7 mouse cellular contexts compared by ENCODE assay signal in the genomic region with DNA sequence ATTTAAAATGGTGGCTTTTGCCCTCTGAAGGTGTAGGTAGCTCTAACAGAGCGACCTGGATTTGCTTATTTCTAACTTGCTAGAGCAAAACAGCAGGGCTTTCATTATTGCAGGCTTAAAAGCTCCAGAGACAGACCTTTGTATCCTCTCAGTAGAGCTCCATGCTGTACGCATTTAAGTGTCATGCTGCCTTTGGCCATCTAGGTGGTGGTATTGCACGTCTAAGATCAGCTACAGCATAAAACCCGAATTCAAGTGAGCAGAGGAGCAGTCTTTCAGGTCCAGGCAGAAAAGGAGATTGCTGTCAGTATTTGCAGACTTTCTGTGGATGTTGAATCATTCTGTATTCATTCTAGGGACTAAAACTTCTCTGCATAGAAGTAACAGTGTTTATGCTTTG. TPM values are rescaled to one million over a fixed set of nuclear protein-coding genes. Genes with fewer than 3 reads are reported as not detected.
DNase-seq lines count a peak whose midpoint lies in the region; ATAC-seq and TF ChIP-seq lines count a peak whose summit lies in the region.

No protein-coding gene starts in this region.

- no peak overlapping the region for H3K27ac ChIP-seq in limb, embryonic 14.5 days (replicated peaks; ENCODE audit: low read depth, low read length)

- intact Hi-C loops in left cerebral cortex, postnatal 14 days (cut with DNase I): no loop called here
- intact Hi-C loops in heart, postnatal 14 days (cut with DNase I): loop anchor here (1.0 to 5.0 kb wide), 2 partner anchors 39 to 184 kb away; no protein-coding TSS in a partner anchor

- no peaks in the 10 kb centered on the region for H3K27me3 ChIP-seq in limb, embryonic 14.5 days (ENCODE audit: control insufficient read depth, insufficient read depth, low read length)

- H3K9ac ChIP-seq in limb, embryonic 14.5 days (ENCODE audit: low read depth, low read length, severe bottlenecking): no peak overlapping the region

- 21% methylated on average over 4 of the region's 4 CpGs for WGBS in limb, embryonic 14.5 days

- peak overlapping the region; percentile 21; the same call in 1 of the 2 replicates for H3K4me2 ChIP-seq in limb, embryonic 14.5 days (replicated peaks; ENCODE audit: low read depth, low read length, severe bottlenecking)

- H3K36me3 ChIP-seq in limb, embryonic 14.5 days (ENCODE audit: control insufficient read depth, insufficient read depth, low read length): peaks cover 37% of the 10 kb centered on the region

- DNase-seq in left cerebral cortex, postnatal 14 days (ENCODE audit: low spot score in 2 of 2): peak; percentile 40 to 57
- DNase-seq in left cerebral cortex, adult 11 months (ENCODE audit: low spot score): no peak
- peak; percentile 53 for DNase-seq in Muller cell, postnatal 12 days (ENCODE audit: inconsistent ontology term)
- peak; percentile 27 to 58 for DNase-seq in heart, postnatal 14 days
- peak; percentile 61 for DNase-seq in limb, embryonic 14.5 days (ENCODE audit: low spot score)
- DNase-seq in naive thymus-derived CD4-positive, alpha-beta T cell, adult 2 months (ENCODE audit: low read depth): peak; percentile 84

- no peak for TF ChIP-seq POLR2A in limb, embryonic 14.5 days (IDR thresholded peaks at IDR 0.05; ENCODE audit: borderline replicate concordance, extremely low read depth, insufficient read depth, insufficient read length)

- peaks cover 12% of the 10 kb centered on the region for H3K4me1 ChIP-seq in limb, embryonic 14.5 days (ENCODE audit: control insufficient read depth, insufficient read depth, low read length)

- ATAC-seq in common myeloid progenitor, adult 5-6 weeks (replicated peaks; ENCODE audit: low read depth, poor library complexity, severe bottlenecking): peak; percentile 70
- no peak for ATAC-seq in limb, embryonic 14.5 days (ENCODE audit: low FRiP score, low read depth)

- no peaks in the 10 kb centered on the region for H3K9me3 ChIP-seq in limb, embryonic 14.5 days (ENCODE audit: control insufficient read depth, low read length)

- H3K4me3 ChIP-seq in limb, embryonic 14.5 days (replicated peaks; ENCODE audit: low read length): no peak overlapping the region

RNA-seq across cellular contexts. Expression of a gene that starts 6.7 kb away (rescaled TPM):
- 10 to 100 TPM; 22.6 to 24.9 TPM for total RNA-seq in left cerebral cortex, postnatal 14 days (2021)
- total RNA-seq in common myeloid progenitor, adult 5-6 weeks (2017): 31.1 and 54.0 TPM in 2 replicates
- total RNA-seq in heart, postnatal 14 days (2021): 10 to 100 TPM; 70.8 to 74.8 TPM
- 22.4 and 27.2 TPM in 2 replicates for polyA plus RNA-seq in limb, embryonic 14.5 days (2012; rRNA removed)
- polyA plus RNA-seq in limb, embryonic 14.5 days (2014; fragmentation: Nextera tagmentation; extraction: Ambion mirVana): 45.6 and 49.7 TPM in 2 replicates

RNA-seq across cellular contexts. Expression of a gene that starts 7.8 kb away (rescaled TPM):
- 10 to 100 TPM; 53.6 to 55.9 TPM for total RNA-seq in left cerebral cortex, postnatal 14 days (2021)
- total RNA-seq in common myeloid progenitor, adult 5-6 weeks (2017): 61.8 and 76.6 TPM in 2 replicates
- total RNA-seq in heart, postnatal 14 days (2021): 10 to 100 TPM; 49.4 to 50.1 TPM
- 94.4 and 107 TPM in 2 replicates for polyA plus RNA-seq in limb, embryonic 14.5 days (2012; rRNA removed)
- polyA plus RNA-seq in limb, embryonic 14.5 days (2014; fragmentation: Nextera tagmentation; extraction: Ambion mirVana): 121 and 123 TPM in 2 replicates
